Mouse (Mus musculus) MEL (cell line): ENCODE measurements around the gene Pigp. TPM values are rescaled to one million over a fixed set of nuclear protein-coding genes. Genes with fewer than 3 reads are reported as not detected.

Experiments
- DNase-seq: peaks from one replicate; pipeline ENCODE4 v3.0.0; 2011; ENCODE audit warnings: low read depth, low spot score
- H3K27ac ChIP-seq: 2 replicates; pipeline ENCODE4 v1.5.1; 2012; ENCODE audit warnings: low read depth, mild to moderate bottlenecking, control low read depth, low read length, moderate library complexity; ENCODE audit not compliant: control insufficient read depth
- H3K27me3 ChIP-seq, 2 experiments: fragments of 150-350 bp in 1 of 2; sonication (generic) in 1 of 2; 2 replicates each; pipeline ENCODE4 v1.6.1; 2012; ENCODE audit warnings: low read length in 2 of 2, mild to moderate bottlenecking in 2 of 2, improper control_type of control experiment in 1 of 2, moderate library complexity in 1 of 2; ENCODE audit not compliant: insufficient read depth in 2 of 2, control insufficient read depth in 1 of 2
- H3K36me3 ChIP-seq, 2 experiments: 2 replicates each; pipeline ENCODE4 v1.6.1; 2012 to 2014; ENCODE audit warnings: low read length in 2 of 2, improper control_type of control experiment in 1 of 2, inconsistent platforms in 1 of 2, mild to moderate bottlenecking in 1 of 2; ENCODE audit not compliant: insufficient read depth in 2 of 2, control insufficient read depth in 1 of 2
- H3K4me1 ChIP-seq, 2 experiments: fragments of 150-350 bp in 1 of 2; sonication (generic) in 1 of 2; 2 replicates each; pipeline ENCODE4 v1.6.1; 2012; ENCODE audit warnings: low read length in 2 of 2, improper control_type of control experiment in 1 of 2, mild to moderate bottlenecking in 1 of 2; ENCODE audit not compliant: insufficient read depth in 2 of 2, control insufficient read depth in 1 of 2
- H3K4me3 ChIP-seq, 2 experiments: fragments of 150-350 bp in 1 of 2; sonication (generic) in 1 of 2; 2 replicates each; pipeline ENCODE4 v1.5.1; 2012; ENCODE audit warnings: low read depth in 2 of 2, low read length in 2 of 2, mild to moderate bottlenecking in 2 of 2, moderate library complexity in 2 of 2, control low read depth in 1 of 2, improper control_type of control experiment in 1 of 2; ENCODE audit not compliant: control insufficient read depth in 1 of 2, insufficient read depth in 1 of 2
- H3K79me2 ChIP-seq: 2 replicates; pipeline ENCODE4 v1.6.1; 2012; ENCODE audit warnings: mild to moderate bottlenecking, low read length, moderate library complexity; ENCODE audit not compliant: control insufficient read depth, poor library complexity, insufficient read depth
- H3K9ac ChIP-seq: 2 replicates; pipeline ENCODE4 v1.6.1; 2012; ENCODE audit warnings: low read depth, mild to moderate bottlenecking, control low read depth, low read length, moderate library complexity; ENCODE audit not compliant: control insufficient read depth, poor library complexity, severe bottlenecking
- H3K9me3 ChIP-seq: fragments of 150-350 bp; sonication (generic); replicated peaks from 2 replicates; pipeline ENCODE4 v1.6.1; 2012; ENCODE audit warnings: mild to moderate bottlenecking, low read length, improper control_type of control experiment, moderate library complexity; ENCODE audit not compliant: insufficient read depth
- BHLHE40 ChIP-seq: IDR thresholded peaks from 2 replicates; pipeline ENCODE4 v1.6.1; 2012; ENCODE audit warnings: low read depth, mild to moderate bottlenecking, inconsistent platforms, low read length, improper control_type of control experiment, borderline replicate concordance
- CHD1 ChIP-seq: IDR thresholded peaks from 2 replicates; pipeline ENCODE4 v1.6.1; 2012; ENCODE audit warnings: low read depth, mild to moderate bottlenecking, inconsistent platforms, low read length, improper control_type of control experiment
- CTCF ChIP-seq, 3 experiments: IDR thresholded peaks in 2 of 3; conservative IDR thresholded peaks in 1 of 3; 2 replicates each; pipeline ENCODE4 v1.5.1; 2011 to 2012; ENCODE audit warnings: low read length in 3 of 3, low read depth in 2 of 3, mild to moderate bottlenecking in 2 of 3, improper control_type of control experiment in 1 of 3, inconsistent platforms in 1 of 3, mixed read lengths in 1 of 3, moderate library complexity in 1 of 3; ENCODE audit not compliant: control insufficient read depth in 1 of 3, insufficient read depth in 1 of 3, poor library complexity in 1 of 3, severe bottlenecking in 1 of 3
- E2F4 ChIP-seq: IDR thresholded peaks from 2 replicates; pipeline ENCODE4 v1.6.1; 2011; ENCODE audit warnings: low read depth, low read length, improper control_type of control experiment, borderline replicate concordance
- ELF1 ChIP-seq: IDR thresholded peaks from 2 replicates; pipeline ENCODE4 v1.6.1; 2014; ENCODE audit warnings: low read depth, mild to moderate bottlenecking, inconsistent platforms, low read length, improper control_type of control experiment, moderate library complexity
- EP300 ChIP-seq, 2 experiments: IDR thresholded peaks; 2 replicates each; pipeline ENCODE4 v1.6.1; 2011; ENCODE audit warnings: improper control_type of control experiment in 2 of 2, low read length in 2 of 2, low read depth in 1 of 2, mild to moderate bottlenecking in 1 of 2
- ETS1 ChIP-seq: IDR thresholded peaks from 2 replicates; pipeline ENCODE4 v1.6.1; 2012; ENCODE audit warnings: low read depth, mild to moderate bottlenecking, inconsistent platforms, low read length, improper control_type of control experiment, moderate library complexity
- GABPA ChIP-seq: IDR thresholded peaks from 2 replicates; pipeline ENCODE4 v1.6.1; 2012; ENCODE audit warnings: low read depth, mild to moderate bottlenecking, inconsistent platforms, low read length, improper control_type of control experiment, moderate library complexity
- GATA1 ChIP-seq: IDR thresholded peaks from 2 replicates; pipeline ENCODE4 v1.6.1; 2011; ENCODE audit warnings: low read depth, low read length, improper control_type of control experiment
- HCFC1 ChIP-seq: IDR thresholded peaks from 2 replicates; pipeline ENCODE4 v1.6.1; 2012; ENCODE audit warnings: low read depth, mild to moderate bottlenecking, inconsistent platforms, low read length, improper control_type of control experiment, moderate library complexity
- KAT2A ChIP-seq: conservative IDR thresholded peaks from 2 replicates; pipeline ENCODE4 v1.6.1; 2012; ENCODE audit warnings: low read depth, low read length, improper control_type of control experiment, inconsistent platforms
- MAFK ChIP-seq: IDR thresholded peaks from 2 replicates; pipeline ENCODE4 v1.6.1; 2011; ENCODE audit warnings: low read depth, mild to moderate bottlenecking, low read length, improper control_type of control experiment, borderline replicate concordance
- MAZ ChIP-seq: IDR thresholded peaks from 2 replicates; pipeline ENCODE4 v1.6.1; 2012; ENCODE audit warnings: low read depth, mild to moderate bottlenecking, inconsistent platforms, low read length, improper control_type of control experiment
- MXI1 ChIP-seq: IDR thresholded peaks from 2 replicates; pipeline ENCODE4 v1.6.1; 2011; ENCODE audit warnings: mild to moderate bottlenecking, low read depth, low read length, improper control_type of control experiment
- MYB ChIP-seq: IDR thresholded peaks from 2 replicates; pipeline ENCODE4 v1.6.1; 2011; ENCODE audit warnings: mild to moderate bottlenecking, low read depth, low read length, improper control_type of control experiment
- MYC ChIP-seq: IDR thresholded peaks from 2 replicates; pipeline ENCODE4 v1.6.1; 2011; ENCODE audit warnings: low read depth, mild to moderate bottlenecking, low read length, improper control_type of control experiment, moderate library complexity
- NELFE ChIP-seq: IDR thresholded peaks from 2 replicates; pipeline ENCODE4 v1.6.1; 2011; ENCODE audit warnings: low read depth, low read length, improper control_type of control experiment
- NRF1 ChIP-seq: IDR thresholded peaks from 2 replicates; pipeline ENCODE4 v1.6.1; 2014; ENCODE audit warnings: low read depth, mild to moderate bottlenecking, inconsistent platforms, low read length, improper control_type of control experiment, moderate library complexity; ENCODE audit not compliant: poor library complexity, insufficient read depth, severe bottlenecking
- POLR2A ChIP-seq, 2 experiments: IDR thresholded peaks; 2 replicates each; pipeline ENCODE4 v1.6.1; 2011 to 2012; ENCODE audit warnings: low read length in 2 of 2, mild to moderate bottlenecking in 2 of 2, control low read depth in 1 of 2, improper control_type of control experiment in 1 of 2, low read depth in 1 of 2, moderate library complexity in 1 of 2; ENCODE audit not compliant: control insufficient read depth in 1 of 2, insufficient read depth in 1 of 2, poor library complexity in 1 of 2
- POLR2AphosphoS2 ChIP-seq: IDR thresholded peaks from 2 replicates; pipeline ENCODE4 v1.6.1; 2011; ENCODE audit warnings: low read length, improper control_type of control experiment
- POLR2AphosphoS5 ChIP-seq: IDR thresholded peaks from 2 replicates; pipeline ENCODE4 v1.6.1; 2012; ENCODE audit warnings: low read depth, borderline replicate concordance, mild to moderate bottlenecking, inconsistent platforms, low read length, moderate library complexity, mixed read lengths
- RAD21 ChIP-seq: IDR thresholded peaks from 2 replicates; pipeline ENCODE4 v1.6.1; 2011; ENCODE audit warnings: mild to moderate bottlenecking, low read depth, low read length, improper control_type of control experiment
- RCOR1 ChIP-seq: IDR thresholded peaks from 2 replicates; pipeline ENCODE4 v1.6.1; 2012; ENCODE audit warnings: low read depth, mild to moderate bottlenecking, inconsistent platforms, low read length, improper control_type of control experiment
- SIN3A ChIP-seq: IDR thresholded peaks from 2 replicates; pipeline ENCODE4 v1.6.1; 2012; ENCODE audit warnings: low read length, improper control_type of control experiment, inconsistent platforms
- TAL1 ChIP-seq: IDR thresholded peaks from 2 replicates; pipeline ENCODE4 v1.6.1; 2012; ENCODE audit warnings: mild to moderate bottlenecking, inconsistent platforms, low read length, moderate library complexity, mixed read lengths
- TBP ChIP-seq: IDR thresholded peaks from 2 replicates; pipeline ENCODE4 v1.8.0; 2011; ENCODE audit warnings: low read depth, low read length, improper control_type of control experiment
- TCF12 ChIP-seq: IDR thresholded peaks from 2 replicates; pipeline ENCODE4 v1.6.1; 2014; ENCODE audit warnings: low read depth, mild to moderate bottlenecking, inconsistent platforms, low read length, improper control_type of control experiment, moderate library complexity
- USF1 ChIP-seq: IDR thresholded peaks from 2 replicates; pipeline ENCODE4 v1.6.1; 2014; ENCODE audit warnings: low read depth, mild to moderate bottlenecking, inconsistent platforms, low read length, improper control_type of control experiment, moderate library complexity
- ZC3H11A ChIP-seq: IDR thresholded peaks from 2 replicates; pipeline ENCODE4 v1.6.1; 2012; ENCODE audit warnings: low read depth, mild to moderate bottlenecking, inconsistent platforms, low read length, improper control_type of control experiment
- ZNF384 ChIP-seq: IDR thresholded peaks from 2 replicates; pipeline ENCODE4 v1.6.1; 2012; ENCODE audit warnings: low read depth, mild to moderate bottlenecking, inconsistent platforms, low read length, improper control_type of control experiment
- polyA plus RNA-seq, 2 experiments: library from polyadenylated mRNA; stranded (reverse) in 1 of 2; unstranded in 1 of 2; fragments of >175 nt in 1 of 2; fragments of >200 nt in 1 of 2; gene quantifications; 2 replicates each; pipeline versions ENCODE4 v1.2.1 to v1.2.4; 2012; ENCODE audit warnings: low replicate concordance in 2 of 2, low read depth in 1 of 2; ENCODE audit not compliant: insufficient read length in 2 of 2, insufficient read depth in 1 of 2, missing spikeins in 1 of 2
- total RNA-seq: library from RNA; depleted of rRNA; stranded (reverse); fragments of 300-350 nt; gene quantifications from 2 replicates; pipeline ENCODE4 v1.2.3, GENCODE M21; 2012

Gene Pigp
- total and polyA plus RNA-seq, 3 experiments: 27.1 to 47.3 TPM; not detected in 1

DNA sequence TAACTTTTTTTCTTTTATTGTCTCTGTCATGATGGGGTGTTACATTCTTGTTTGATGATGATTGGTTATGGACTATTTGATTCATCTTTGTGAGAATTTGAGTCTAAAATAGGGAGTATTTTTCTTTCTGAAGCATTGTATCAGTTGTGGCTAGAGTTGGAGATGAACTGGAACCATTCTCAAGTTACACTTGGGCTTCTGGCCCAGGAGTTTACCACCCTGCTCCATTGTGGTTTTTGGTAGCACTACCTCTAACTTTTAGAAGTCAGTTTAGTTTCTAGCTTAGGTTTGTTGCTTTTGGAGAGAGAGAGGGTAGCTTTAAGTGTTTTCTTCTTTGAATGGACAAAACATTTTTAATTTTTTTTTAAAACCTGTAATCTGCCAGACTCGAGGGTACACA, 7.7 kb upstream of the Pigp start:
- TF ChIP-seq POLR2AphosphoS5 (no peak), MAZ (no peak), POLR2AphosphoS2 (no peak), CTCF (IDR thresholded peaks at IDR 0.05 in 2 of 3, conservative IDR thresholded peaks at IDR 0.05 in 1 of 3; ENCODE audit: control insufficient read depth in 1 of 3, insufficient read depth in 1 of 3, low read depth in 2 of 3, low read length in 3 of 3, poor library complexity in 1 of 3, severe bottlenecking in 1 of 3) (no peak), ETS1 (no peak), NRF1 (no peak), EP300 (IDR thresholded peaks at IDR 0.05; ENCODE audit: low read depth in 1 of 2, low read length in 2 of 2) (peak; percentile 5 to 37; a peak in 3 of 4 replicates), RCOR1 (0 out of 2 replicates have a peak, but pooled peaks have one; percentile 6), HCFC1 (0 out of 2 replicates have a peak, but pooled peaks have one; percentile 17)
- Histone ChIP-seq H3K9ac (no peak overlapping the region), H3K4me3 (peak overlapping the region in 1 of 2 experiments; percentile 20; a peak in 1 of 4 replicates), H3K27ac (no peak overlapping the region), H3K79me2 (peaks cover 57% of the 10 kb centered on the region), H3K27me3 (no peaks in the 10 kb centered on the region), H3K36me3 (peaks cover 0 to 42% of the 10 kb centered on the region in 2 experiments), H3K9me3 (no peaks in the 10 kb centered on the region), H3K4me1 (peaks cover 16 to 25% of the 10 kb centered on the region in 2 experiments)
- DNase-seq: peak; percentile 80

DNA sequence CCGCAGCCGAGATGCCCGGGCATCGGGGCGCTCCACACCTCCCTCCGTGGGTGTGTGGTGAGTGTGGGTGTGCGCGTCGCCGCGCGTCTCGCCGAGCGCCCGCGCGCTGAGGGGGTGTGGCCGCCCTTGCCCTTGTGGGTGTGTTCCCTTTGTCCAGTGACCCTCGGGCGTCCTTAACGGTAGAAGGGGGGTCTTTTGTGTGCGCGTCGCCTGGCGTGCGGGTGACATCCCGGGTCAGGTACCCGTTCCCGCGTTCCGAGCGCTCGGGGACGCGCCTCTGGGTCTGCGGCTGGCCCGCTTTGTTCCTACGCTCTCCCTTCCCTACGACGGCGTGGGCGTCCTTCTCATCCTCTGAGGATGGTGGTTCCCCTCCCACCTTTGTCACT, 734 bp downstream of the Pigp start:
- peaks cover 40% of the 10 kb centered on the region for H3K79me2 ChIP-seq
- peak; percentile 83 for DNase-seq
- H3K27me3 ChIP-seq: no peaks in the 10 kb centered on the region
- H3K4me3 ChIP-seq: peak overlapping the region; percentile 75 to 95
- peaks cover 0 to 36% of the 10 kb centered on the region in 2 experiments; a peak in 2 of 4 replicates for H3K36me3 ChIP-seq
- no peaks in the 10 kb centered on the region for H3K9me3 ChIP-seq
- H3K4me1 ChIP-seq: peaks cover 9 to 24% of the 10 kb centered on the region in 2 experiments
- peak overlapping the region; percentile 86 for H3K9ac ChIP-seq
- H3K27ac ChIP-seq: peak overlapping the region; percentile 78
- TF ChIP-seq CTCF (IDR thresholded peaks at IDR 0.05 in 2 of 3, conservative IDR thresholded peaks at IDR 0.05 in 1 of 3; ENCODE audit: control insufficient read depth in 1 of 3, insufficient read depth in 1 of 3, low read depth in 2 of 3, low read length in 3 of 3, poor library complexity in 1 of 3, severe bottlenecking in 1 of 3): no peak
- TF ChIP-seq NELFE: no peak
- no peak for TF ChIP-seq MYB
- TF ChIP-seq TAL1: no peak
- TF ChIP-seq ETS1: no peak
- TF ChIP-seq BHLHE40: no peak
- no peak for TF ChIP-seq ELF1
- TF ChIP-seq POLR2AphosphoS2: 0 out of 2 replicates have a peak, but pooled peaks have one; percentile 8
- 0 out of 2 replicates have a peak, but pooled peaks have one; percentile 17 for TF ChIP-seq MYC
- no peak for TF ChIP-seq ZNF384
- TF ChIP-seq POLR2AphosphoS5: no peak
- TF ChIP-seq TBP: no peak; the same call in 1 of the 2 replicates
- no peak for TF ChIP-seq CHD1
- TF ChIP-seq RAD21: no peak
- TF ChIP-seq GABPA: no peak
- no peak for TF ChIP-seq SIN3A
- TF ChIP-seq EP300 (IDR thresholded peaks at IDR 0.05; ENCODE audit: low read depth in 1 of 2, low read length in 2 of 2): 0 out of 4 replicates have a peak, but pooled peaks of 1 of the 2 experiments have one; percentile 1
- no peak for TF ChIP-seq ZC3H11A
- no peak for TF ChIP-seq MXI1
- no peak for TF ChIP-seq USF1
- TF ChIP-seq GATA1: no peak
- no peak for TF ChIP-seq POLR2A (IDR thresholded peaks at IDR 0.05; ENCODE audit: control insufficient read depth in 1 of 2, insufficient read depth in 1 of 2, low read depth in 1 of 2, low read length in 2 of 2, poor library complexity in 1 of 2)
- 0 out of 2 replicates have a peak, but pooled peaks have one; percentile 2 for TF ChIP-seq MAZ
- 0 out of 2 replicates have a peak, but pooled peaks have one; percentile 49 for TF ChIP-seq E2F4
- TF ChIP-seq HCFC1: no peak
- TF ChIP-seq MAFK: no peak
- TF ChIP-seq KAT2A: no peak
- TF ChIP-seq TCF12: no peak
